Mouse (Mus musculus): ENCODE measurements around the gene 2510009E07Rik. TPM values are rescaled to one million over a fixed set of nuclear protein-coding genes. Genes with fewer than 3 reads are reported as not detected.

2510009E07Rik gene
- total and polyA plus RNA-seq, 3 experiments: 10.9 to 25.2 (median 23.8) TPM

DNA sequence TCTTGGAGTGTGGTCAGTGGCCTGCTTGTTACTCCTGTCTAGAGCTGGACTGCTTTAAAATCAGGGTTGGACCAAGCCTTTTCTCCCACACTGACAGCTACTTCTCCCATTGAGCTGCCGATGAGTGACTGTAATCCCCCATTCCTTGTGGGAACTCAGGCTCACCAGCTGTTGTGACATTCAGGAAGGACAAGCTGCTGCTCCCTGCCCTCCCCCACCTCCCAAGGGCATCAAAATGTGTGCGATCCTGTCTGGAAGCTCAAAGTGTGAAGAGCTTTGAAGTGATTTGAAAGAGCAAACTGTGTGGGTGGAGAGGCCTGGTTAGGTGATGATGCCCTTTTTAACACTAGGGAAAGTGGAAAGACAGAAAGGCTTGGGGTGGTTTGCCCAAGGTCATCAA is 15.9 kb upstream of the 2510009E07Rik start:
- Histone ChIP-seq H3K4me3 (no peak overlapping the region), H3K27me3 (ENCODE audit: control insufficient read depth, insufficient read depth, low read length) (no peaks in the 10 kb centered on the region), H3K79me2 (replicated peaks; ENCODE audit: control insufficient read depth, insufficient read depth, low read length) (no peaks in the 10 kb centered on the region), H3K4me1 (ENCODE audit: control insufficient read depth, insufficient read depth, low read length) (no peaks in the 10 kb centered on the region; the same call in 1 of the 2 replicates), H3K27ac (no peak overlapping the region), H3K36me3 (ENCODE audit: control insufficient read depth, insufficient read depth, low read length) (no peaks in the 10 kb centered on the region), H3K9ac (ENCODE audit: low read depth, low read length) (no peak overlapping the region)
- intact Hi-C loops (cut with DNase I): no loop called here
- 17% methylated on average over 2 of the region's 2 CpGs for WGBS
- DNase-seq: no peak
- TF ChIP-seq CTCF (IDR thresholded peaks at IDR 0.05) (no peak), EP300 (IDR thresholded peaks at IDR 0.05; ENCODE audit: insufficient read depth, low read depth, low read length) (no peak), POLR2A (IDR thresholded peaks at IDR 0.05; ENCODE audit: insufficient read depth, low read depth, low read length) (no peak)

DNA sequence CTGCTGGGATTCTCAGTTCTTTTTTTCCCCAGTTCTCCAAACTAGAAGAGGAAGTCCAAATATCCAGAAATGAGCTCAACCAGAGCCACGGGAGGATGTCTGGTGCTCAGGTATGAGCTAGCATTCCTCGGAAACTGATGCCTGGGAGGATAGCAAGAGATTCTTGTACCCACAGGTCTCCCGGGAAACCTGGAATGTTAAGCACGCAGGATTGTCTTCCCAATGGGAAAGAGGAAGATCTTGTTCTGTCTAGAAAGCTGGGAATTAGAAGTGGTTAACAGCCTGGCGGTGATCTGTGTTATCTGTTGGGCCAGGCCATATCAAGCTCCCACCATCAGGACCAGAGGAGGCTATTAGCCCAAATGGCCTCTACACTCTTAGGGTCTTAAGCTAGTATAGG is 10.2 kb upstream of the 2510009E07Rik start:
- Histone ChIP-seq H3K4me1 (ENCODE audit: control insufficient read depth, insufficient read depth, low read length) (no peaks in the 10 kb centered on the region), H3K9ac (ENCODE audit: low read depth, low read length) (no peak overlapping the region), H3K4me3 (no peak overlapping the region), H3K79me2 (replicated peaks; ENCODE audit: control insufficient read depth, insufficient read depth, low read length) (no peaks in the 10 kb centered on the region), H3K27me3 (ENCODE audit: control insufficient read depth, insufficient read depth, low read length) (no peaks in the 10 kb centered on the region), H3K27ac (no peak overlapping the region), H3K36me3 (ENCODE audit: control insufficient read depth, insufficient read depth, low read length) (no peaks in the 10 kb centered on the region)
- 45% methylated on average over 5 of the region's 5 CpGs for WGBS
- TF ChIP-seq EP300 (IDR thresholded peaks at IDR 0.05; ENCODE audit: insufficient read depth, low read depth, low read length) (no peak), POLR2A (IDR thresholded peaks at IDR 0.05; ENCODE audit: insufficient read depth, low read depth, low read length) (no peak), CTCF (IDR thresholded peaks at IDR 0.05) (no peak)
- intact Hi-C loops (cut with DNase I): no loop called here
- DNase-seq: no peak

DNA sequence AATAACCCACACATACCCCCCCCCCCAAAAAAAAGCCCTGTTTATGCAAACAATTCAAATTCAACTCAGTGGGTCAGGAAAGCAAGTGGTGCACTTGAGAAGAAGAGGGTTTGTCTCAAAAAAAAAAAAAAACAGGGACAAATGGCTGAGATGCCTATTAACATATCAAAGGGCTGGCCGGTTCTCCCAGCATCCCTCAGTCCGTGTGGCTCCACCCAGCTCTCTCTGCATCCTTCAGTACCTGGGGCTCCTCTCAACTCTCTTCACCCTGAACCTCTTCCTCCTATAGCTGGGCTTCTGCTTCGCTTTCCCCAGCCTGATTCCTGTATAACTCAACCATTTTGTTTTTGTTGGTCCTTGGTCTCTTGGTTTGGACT is 7.8 kb upstream of the 2510009E07Rik start:
- intact Hi-C loops (cut with DNase I): no loop called here
- Histone ChIP-seq H3K27me3 (ENCODE audit: control insufficient read depth, insufficient read depth, low read length) (no peaks in the 10 kb centered on the region), H3K4me1 (ENCODE audit: control insufficient read depth, insufficient read depth, low read length) (no peaks in the 10 kb centered on the region), H3K79me2 (replicated peaks; ENCODE audit: control insufficient read depth, insufficient read depth, low read length) (no peaks in the 10 kb centered on the region), H3K9ac (ENCODE audit: low read depth, low read length) (no peak overlapping the region), H3K36me3 (ENCODE audit: control insufficient read depth, insufficient read depth, low read length) (no peaks in the 10 kb centered on the region), H3K27ac (no peak overlapping the region), H3K4me3 (no peak overlapping the region)
- DNase-seq: no peak
- WGBS: 35% methylated on average over 3 of the region's 3 CpGs
- no peak for TF ChIP-seq CTCF (IDR thresholded peaks at IDR 0.05)
- TF ChIP-seq POLR2A (IDR thresholded peaks at IDR 0.05; ENCODE audit: insufficient read depth, low read depth, low read length): no peak
- no peak for TF ChIP-seq EP300 (IDR thresholded peaks at IDR 0.05; ENCODE audit: insufficient read depth, low read depth, low read length)

DNA sequence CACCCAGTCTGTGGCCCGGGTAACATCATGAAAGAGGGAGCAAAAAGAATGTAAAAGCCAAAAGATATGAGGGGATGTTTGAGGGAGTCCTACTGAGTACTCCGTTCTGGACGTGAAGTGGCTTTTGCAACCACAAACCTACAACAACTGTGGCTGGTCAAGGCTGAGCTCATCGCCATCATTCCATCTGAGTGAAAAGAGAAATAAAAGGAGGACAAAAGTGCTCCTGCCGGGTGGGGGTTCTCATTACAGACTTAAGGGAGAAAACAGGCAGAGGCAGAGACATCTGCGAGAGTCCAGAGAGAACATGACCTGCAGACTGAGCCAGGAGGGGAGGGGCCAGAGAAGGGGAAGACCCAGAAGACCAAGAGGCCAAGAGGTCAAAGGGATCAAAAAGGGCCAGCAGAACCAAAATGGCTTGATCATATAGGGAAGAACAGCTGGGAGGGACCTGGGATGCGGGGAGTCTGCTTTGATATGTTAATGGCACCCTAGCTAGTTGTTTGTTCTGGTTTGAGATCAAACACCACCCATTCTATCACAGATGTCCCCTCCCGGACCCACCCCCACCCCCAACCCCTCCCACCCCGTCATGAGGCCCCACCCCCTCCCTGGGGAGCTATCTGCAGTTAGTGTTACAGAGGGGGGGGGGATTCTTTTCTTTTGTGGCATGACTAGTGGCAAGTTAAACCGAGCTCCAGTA is 7.3 kb upstream of the 2510009E07Rik start:
- Histone ChIP-seq H3K27ac (no peak overlapping the region), H3K9ac (ENCODE audit: low read depth, low read length) (no peak overlapping the region), H3K79me2 (replicated peaks; ENCODE audit: control insufficient read depth, insufficient read depth, low read length) (no peaks in the 10 kb centered on the region), H3K27me3 (ENCODE audit: control insufficient read depth, insufficient read depth, low read length) (no peaks in the 10 kb centered on the region), H3K4me1 (ENCODE audit: control insufficient read depth, insufficient read depth, low read length) (no peaks in the 10 kb centered on the region), H3K36me3 (ENCODE audit: control insufficient read depth, insufficient read depth, low read length) (no peaks in the 10 kb centered on the region), H3K4me3 (no peak overlapping the region)
- no peak for TF ChIP-seq CTCF (IDR thresholded peaks at IDR 0.05)
- no peak for TF ChIP-seq EP300 (IDR thresholded peaks at IDR 0.05; ENCODE audit: insufficient read depth, low read depth, low read length)
- no peak for TF ChIP-seq POLR2A (IDR thresholded peaks at IDR 0.05; ENCODE audit: insufficient read depth, low read depth, low read length)
- WGBS: 58% methylated on average over 10 of the region's 10 CpGs
- no peak for DNase-seq
- intact Hi-C loops (cut with DNase I): no loop called here

DNA sequence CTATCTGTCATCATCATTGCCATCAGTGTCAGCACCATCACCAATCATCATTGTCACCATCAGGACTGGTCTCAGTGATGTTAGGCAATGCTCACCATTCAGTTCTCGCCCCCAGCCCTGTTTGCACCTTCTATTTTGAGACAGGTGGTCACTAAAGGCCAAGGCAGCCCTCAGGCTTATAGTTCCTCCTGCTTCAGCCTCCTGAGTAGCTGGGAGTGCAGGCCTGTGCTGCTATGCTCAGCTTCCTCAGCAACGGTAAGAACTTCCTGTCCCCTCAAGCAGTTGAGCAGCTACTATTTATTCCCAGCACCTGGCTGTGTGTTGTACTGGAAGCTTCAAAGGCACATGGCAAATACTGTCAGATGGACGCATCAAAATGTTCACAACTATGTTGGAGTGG is 3.7 kb upstream of the 2510009E07Rik start:
- no peaks in the 10 kb centered on the region; the same call in 1 of the 2 replicates for H3K36me3 ChIP-seq (ENCODE audit: control insufficient read depth, insufficient read depth, low read length)
- no peaks in the 10 kb centered on the region for H3K27me3 ChIP-seq (ENCODE audit: control insufficient read depth, insufficient read depth, low read length)
- peaks cover 3% of the 10 kb centered on the region for H3K4me1 ChIP-seq (ENCODE audit: control insufficient read depth, insufficient read depth, low read length)
- no peak overlapping the region for H3K4me3 ChIP-seq
- no peaks in the 10 kb centered on the region for H3K79me2 ChIP-seq (replicated peaks; ENCODE audit: control insufficient read depth, insufficient read depth, low read length)
- H3K27ac ChIP-seq: no peak overlapping the region
- DNase-seq: no peak
- no peak overlapping the region for H3K9ac ChIP-seq (ENCODE audit: low read depth, low read length)
- intact Hi-C loops (cut with DNase I): no loop called here
- WGBS: 72% methylated on average over 3 of the region's 3 CpGs
- no peak for TF ChIP-seq POLR2A (IDR thresholded peaks at IDR 0.05; ENCODE audit: insufficient read depth, low read depth, low read length)
- no peak for TF ChIP-seq EP300 (IDR thresholded peaks at IDR 0.05; ENCODE audit: insufficient read depth, low read depth, low read length)
- TF ChIP-seq CTCF (IDR thresholded peaks at IDR 0.05): no peak

DNA sequence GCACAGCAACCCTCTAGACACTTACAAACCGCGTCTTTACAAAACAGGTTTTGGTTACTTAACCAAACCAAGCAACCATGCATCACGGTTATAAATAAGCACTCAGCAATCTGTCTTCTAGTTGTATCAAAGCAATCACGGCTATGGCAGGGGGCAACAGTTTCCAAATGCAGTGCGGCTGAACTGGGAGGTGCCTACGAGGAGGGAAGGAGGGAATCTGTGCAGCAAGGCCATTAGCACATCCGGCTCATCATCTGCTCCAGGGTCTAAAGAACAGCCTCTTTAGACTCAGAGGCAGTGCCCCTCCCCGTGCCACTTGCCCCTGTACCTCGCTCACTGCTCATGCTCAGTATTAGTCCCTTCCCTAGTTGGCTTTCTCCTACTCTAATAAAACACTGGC is 2.5 kb upstream of the 2510009E07Rik start:
- DNase-seq: no peak
- Histone ChIP-seq H3K36me3 (ENCODE audit: control insufficient read depth, insufficient read depth, low read length) (no peaks in the 10 kb centered on the region; the same call in 1 of the 2 replicates), H3K27ac (no peak overlapping the region), H3K4me3 (no peak overlapping the region), H3K27me3 (ENCODE audit: control insufficient read depth, insufficient read depth, low read length) (no peaks in the 10 kb centered on the region), H3K9ac (ENCODE audit: low read depth, low read length) (no peak overlapping the region), H3K4me1 (ENCODE audit: control insufficient read depth, insufficient read depth, low read length) (peaks cover 12% of the 10 kb centered on the region), H3K79me2 (replicated peaks; ENCODE audit: control insufficient read depth, insufficient read depth, low read length) (no peaks in the 10 kb centered on the region; the same call in 1 of the 2 replicates)
- intact Hi-C loops (cut with DNase I): no loop called here
- 78% methylated on average over 9 of the region's 9 CpGs for WGBS
- TF ChIP-seq EP300 (IDR thresholded peaks at IDR 0.05; ENCODE audit: insufficient read depth, low read depth, low read length) (no peak), CTCF (IDR thresholded peaks at IDR 0.05) (no peak), POLR2A (IDR thresholded peaks at IDR 0.05; ENCODE audit: insufficient read depth, low read depth, low read length) (no peak)

Data from heart, adult 2 months (tissue).